Mouse (Mus musculus) ovary, adult 18-20 months (tissue): ENCODE results near the gene Tstd3.

ENCODE experiments used
- DNase-seq: peaks from one replicate; pipeline ENCODE4 v3.0.0; 2022; ENCODE audit warnings: low spot score, mixed read lengths

Gene Tstd3

DNA sequence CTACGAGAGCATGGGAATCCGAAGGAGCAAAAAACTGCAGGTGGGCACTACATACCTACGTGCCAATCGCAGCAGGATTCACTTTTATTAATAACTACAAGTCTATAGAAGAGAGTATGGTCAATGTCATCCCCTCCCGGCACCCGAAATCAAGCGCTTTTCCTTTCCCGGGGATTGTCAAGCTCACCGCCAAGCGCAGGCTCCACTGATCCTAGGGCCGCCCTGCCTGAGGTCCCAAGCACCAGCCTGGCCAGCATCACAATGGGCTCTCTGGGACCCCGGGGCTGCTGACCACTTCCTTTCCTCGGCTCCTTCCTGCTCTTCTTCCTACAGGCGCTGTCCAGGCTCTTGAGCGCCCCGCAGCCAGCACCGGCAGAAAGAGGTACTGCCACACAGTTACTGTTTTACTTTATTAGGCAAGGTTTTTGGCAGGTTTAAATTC lies at the start of gene Tstd3, which contains the start of gene Usp45:
Gene Tstd3 (minus strand): TSS at position 350 of the 442 bp plus-strand sequence.
Gene Usp45 (plus strand): TSS at position 294 of the 442 bp plus-strand sequence.
- DNase-seq = peak; percentile 45

DNA sequence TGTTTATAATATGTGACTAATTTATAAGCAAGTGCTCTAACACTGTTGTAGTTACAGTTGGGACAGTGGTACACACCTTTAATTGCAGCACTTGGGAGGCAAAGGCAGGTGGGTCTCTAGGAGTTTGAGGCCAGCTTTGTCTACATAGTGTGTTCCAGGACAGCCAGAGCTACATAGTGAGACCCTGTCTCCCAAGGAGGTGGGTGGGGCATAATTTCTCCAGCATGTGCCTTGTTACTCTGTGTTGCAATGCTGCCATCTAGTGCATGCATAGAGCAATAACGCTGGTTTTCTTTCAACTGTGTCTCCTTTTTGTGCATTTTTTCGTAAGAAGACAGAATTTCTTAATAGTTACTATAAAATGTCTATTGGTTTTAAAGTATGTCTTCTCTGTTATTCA lies 47.0 kb upstream of the Tstd3 start:
- DNase-seq = no peak

DNA sequence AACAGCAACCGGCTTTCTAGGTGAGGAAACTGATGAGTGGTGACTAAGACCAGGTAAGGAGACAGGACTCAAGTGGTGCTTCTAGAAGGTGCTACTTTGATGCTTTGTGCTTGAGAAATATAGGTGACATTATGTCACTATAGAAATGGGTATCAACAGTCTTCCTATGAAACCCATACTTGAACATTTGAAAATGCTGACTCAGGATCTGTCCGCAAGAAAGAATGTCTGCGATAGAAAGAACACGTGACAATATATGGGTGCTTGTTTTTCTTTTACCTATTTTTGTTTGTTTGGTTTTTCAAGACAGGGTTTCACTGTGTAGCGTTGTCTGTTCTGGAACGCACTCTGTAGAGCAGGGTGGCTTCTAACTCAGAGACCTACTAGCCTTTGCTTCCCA lies 45.6 kb upstream of the Tstd3 start:
- no peak for DNase-seq

DNA sequence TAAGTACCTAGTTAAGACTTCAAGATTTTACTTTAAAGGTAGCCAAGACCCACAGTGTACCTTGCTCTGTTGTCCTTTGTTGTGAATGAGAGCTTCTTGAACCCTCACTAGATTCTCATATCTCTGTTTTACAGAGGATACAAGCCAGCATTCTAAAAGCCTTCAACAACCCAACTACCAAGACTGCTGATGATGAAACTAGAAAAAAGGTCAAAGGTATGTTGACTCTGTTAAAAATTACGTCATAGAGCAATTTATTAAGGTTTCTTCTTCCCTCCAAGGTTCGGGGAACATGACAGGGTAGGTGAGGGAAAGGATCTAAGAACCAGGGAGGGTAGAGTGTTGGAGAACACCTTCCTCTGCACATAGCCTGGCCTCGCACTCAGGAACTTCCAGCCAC lies 43.6 kb upstream of the Tstd3 start:
- no peak for DNase-seq

DNA sequence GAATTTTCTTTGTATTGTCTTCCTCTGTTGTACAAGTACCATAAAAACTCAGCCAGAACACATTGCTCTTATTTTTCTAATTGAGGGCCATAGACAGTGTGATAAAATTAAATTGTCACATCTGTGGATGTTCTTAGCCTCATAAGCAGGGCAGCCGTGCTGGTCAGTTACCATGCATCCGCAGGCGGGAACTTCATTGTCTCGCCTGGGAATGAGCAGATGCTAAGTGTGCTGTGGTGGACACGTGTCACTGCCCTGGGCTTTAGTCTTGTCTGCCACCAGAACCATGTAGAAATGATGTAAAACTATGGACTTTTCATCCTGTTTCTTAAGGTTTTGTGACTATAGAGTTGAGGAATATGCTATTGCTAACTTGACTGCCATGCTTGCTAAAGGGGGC lies 40.2 kb upstream of the Tstd3 start:
- DNase-seq = no peak

DNA sequence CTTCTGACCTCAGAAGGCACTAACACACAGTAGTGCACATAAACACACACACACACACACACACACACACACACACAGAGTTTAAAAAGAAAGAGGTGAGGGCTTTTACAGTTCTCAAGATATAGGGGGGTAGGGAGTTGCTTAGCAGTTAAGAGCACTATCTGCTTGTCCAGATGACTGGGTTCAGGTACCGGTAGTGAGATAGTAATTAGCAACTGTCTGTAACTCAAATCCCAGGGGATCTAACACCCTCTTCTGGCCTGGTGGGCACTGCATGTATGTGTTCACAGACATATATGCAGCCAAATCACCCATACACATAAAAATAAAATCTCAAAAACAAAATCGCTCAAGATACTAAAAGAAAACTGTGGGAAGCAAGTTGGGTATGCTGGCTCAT lies 34.6 kb upstream of the Tstd3 start:
- no peak for DNase-seq

DNA sequence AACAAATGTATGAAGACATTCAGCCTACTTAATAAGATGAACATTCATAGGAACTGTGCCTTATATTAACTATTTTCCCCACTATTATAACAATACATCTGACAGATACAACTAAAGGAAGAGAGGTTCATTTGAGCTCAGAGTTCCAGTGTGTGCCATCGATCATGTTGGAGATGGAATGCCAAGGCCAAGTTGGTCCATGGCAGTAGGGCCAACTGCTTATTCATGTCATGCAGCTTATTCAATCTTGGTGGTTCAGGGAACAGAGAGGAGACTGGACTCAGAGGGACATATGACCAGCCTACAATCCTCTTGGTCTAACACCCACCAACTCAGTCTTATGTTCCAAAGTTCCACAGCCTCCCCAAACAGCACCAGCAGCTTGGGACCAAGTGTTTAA lies 34.0 kb upstream of the Tstd3 start:
- DNase-seq = no peak

DNA sequence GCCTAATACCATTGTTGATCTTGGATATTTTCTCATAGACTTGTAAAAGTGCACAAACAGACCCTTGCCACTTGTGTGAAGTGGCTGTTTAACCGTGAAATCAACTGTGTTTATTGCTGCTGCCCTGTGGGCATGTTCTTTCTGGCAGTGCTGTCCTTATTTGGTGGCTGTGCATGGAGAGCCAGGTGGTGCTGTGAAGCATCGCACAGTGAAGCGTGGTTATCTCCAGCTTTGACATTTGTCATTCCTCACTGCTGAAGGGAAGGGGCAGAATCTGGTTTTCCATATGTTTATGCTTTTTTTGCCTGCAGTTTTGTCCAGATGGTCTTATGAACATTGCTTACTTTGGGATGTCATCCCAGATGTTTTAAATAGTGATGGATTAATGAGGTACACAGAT lies 26.6 kb upstream of the Tstd3 start:
- no peak for DNase-seq

DNA sequence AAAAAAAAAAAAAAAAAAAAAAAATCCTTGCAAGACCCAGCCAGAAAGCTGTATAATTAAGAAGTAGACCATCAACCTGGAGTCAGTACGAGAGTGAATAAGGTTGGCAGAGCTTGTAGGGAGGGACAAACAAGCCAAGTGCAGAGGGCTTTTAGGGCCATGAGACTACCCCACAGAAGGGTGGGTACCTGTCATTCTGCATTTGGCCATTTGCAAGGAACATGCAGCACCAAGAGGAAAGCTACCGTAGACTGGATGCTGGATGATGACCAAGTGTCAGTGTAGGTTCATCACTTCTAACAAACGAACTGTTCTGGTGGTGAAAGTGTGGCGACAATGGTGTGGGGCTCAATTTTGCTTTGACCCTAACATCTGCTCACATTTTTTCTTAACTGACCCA lies 22.8 kb upstream of the Tstd3 start:
- DNase-seq = no peak

DNA sequence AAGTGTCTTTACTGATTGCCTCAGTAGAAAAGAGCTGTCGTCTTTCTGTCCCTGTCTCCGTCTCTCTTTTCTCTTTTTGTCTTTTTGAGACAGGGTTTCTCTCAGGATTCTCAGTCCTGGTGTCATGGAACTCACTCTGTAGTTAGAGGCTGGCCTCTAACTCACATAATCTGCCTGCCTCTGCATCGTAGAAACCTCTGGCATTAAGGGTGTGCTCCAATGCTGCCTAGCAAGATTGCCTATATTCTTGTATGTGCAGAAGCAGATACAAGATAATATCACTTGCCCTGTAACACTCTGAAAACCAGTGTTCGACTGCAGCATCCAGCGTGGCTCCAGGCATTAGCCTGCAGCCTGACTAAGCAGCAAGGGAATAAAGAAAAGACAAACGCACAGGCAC lies 21.9 kb upstream of the Tstd3 start:
- no peak for DNase-seq

DNA sequence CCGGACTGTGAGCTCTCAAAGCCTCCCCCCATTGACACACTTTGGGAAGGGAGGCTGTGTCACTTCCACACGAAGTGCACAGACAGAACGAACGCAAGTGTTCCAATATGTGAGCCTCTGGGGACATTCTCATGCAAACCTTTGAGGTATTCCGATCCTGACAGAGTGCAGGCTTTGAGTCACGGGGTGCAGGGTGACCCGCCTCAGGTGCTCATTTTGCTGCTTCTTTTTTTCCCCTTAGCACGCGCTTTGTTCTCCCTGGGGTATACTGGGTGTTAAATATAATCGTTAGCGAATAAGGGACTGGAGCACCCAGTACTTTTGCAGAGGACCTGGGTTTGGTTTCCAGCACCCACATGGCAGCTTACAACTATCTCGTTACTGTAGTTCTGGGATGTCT lies 19.3 kb upstream of the Tstd3 start:
- no peak for DNase-seq

DNA sequence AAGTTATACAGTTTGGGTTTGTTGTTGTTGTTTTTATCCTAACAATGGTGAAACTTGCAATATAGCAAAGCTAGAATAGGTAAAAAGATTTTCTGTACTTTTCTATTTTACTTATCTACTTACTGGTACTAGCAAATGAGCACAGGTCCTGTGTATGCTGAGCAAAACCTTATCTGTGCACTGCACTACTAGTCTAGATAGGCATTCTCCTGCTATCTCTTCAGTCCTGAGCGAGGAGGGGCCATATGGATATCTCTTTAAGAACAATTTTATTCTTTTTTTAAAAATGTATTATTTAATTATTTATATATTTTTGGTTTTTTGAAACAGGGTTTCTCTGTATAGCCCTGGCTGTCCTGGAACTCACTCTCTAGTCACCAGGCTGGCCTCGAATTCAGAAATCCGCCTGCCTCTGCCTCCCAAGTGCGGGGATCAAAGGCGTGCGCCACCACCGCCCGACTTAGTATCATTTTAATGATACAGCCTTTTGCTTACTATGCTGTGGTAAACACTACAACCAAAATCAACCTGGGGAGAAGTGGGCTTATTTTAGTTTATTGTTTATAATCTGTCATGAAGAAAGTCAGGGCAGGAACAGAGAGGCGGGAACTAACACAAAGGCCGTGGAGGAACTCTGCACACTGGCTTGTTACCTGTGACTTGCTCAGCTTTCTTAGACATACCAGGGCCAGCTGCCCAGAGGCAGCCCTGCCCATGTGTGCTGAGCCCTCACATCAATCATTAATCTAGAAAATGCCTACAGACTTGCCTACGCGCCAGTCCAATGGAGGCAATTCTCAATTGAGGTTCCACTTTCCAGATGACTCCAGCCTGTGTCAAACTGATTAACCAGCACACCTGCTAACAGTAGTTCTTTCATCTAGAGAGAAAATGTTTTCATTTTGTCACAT lies 14.1 kb upstream of the Tstd3 start:
- no peak for DNase-seq

DNA sequence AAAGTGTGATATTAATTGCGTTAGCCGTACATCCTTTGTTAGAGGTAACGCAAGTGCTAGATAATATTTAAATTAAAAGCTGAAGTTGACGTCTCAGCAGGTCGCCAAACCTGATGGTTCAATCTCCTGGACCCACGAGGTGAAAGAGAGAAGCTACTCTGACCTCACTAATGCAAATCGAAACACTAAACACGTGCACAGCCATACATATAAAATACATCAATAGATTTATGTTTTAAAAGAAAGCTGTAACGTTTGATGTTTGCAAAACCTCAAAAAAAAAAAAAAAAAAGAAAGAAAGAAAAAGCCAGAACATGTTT lies 9.9 kb upstream of the Tstd3 start:
- no peak for DNase-seq

DNA sequence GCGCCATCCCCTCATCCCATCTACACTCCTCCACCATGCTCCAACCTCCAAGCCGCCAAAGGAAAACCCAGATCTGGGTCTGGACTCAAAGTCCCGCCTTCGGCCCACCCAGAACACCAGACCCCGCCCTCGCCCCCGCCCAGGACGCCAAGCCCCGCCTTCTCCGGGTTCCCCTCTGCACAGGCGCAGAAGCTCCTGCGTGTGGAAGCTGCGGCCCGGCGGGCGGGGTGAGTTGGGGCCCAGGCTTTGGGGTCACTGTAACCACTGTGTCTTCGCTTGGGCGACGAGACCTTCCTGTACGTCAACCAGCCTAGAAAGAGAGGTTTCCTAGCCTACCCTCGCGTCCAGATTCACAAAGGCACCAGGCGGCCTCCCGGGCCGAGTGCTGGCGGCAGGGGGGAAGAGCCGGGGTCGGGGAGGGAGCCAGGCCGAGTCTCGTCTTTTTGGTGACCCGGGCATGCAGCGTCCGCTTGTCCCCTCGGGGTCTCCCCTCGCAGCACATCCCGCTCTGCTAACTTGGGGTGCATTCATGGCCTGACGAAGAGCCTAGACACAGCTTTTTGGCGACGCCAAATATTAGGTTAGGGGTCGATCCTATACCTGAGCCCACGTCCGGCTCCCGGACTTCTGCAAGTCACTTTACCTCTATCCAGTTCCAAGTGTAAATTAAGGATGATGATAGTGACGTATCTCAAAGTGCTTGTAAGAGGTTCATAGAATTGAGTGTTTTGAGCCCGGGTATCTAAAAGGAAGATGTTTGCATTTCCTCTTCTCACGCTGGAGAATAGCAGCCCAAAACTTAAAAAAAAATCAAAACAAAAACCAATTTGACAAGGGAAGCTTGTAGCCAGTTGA lies 9.3 kb upstream of the Tstd3 start:
- peak; percentile 85 for DNase-seq

DNA sequence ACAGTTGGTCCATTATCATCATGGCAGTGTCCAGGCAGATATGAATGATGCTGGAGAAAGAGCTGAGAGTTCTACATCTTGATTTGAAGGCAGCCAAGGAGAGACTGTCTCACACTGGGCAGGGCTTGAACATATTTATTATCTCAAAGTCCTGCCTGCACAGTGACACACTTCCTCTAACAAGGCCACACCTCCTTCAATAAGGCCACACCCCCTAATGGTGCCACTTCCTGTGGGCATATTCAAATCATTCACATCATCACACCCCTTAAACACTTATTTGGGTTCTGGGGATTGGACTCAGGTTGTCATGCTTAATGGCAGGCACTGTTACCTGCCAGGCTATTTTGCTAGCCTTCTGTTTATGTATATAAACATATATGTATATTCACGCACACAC lies 5.3 kb upstream of the Tstd3 start:
- DNase-seq = no peak

DNA sequence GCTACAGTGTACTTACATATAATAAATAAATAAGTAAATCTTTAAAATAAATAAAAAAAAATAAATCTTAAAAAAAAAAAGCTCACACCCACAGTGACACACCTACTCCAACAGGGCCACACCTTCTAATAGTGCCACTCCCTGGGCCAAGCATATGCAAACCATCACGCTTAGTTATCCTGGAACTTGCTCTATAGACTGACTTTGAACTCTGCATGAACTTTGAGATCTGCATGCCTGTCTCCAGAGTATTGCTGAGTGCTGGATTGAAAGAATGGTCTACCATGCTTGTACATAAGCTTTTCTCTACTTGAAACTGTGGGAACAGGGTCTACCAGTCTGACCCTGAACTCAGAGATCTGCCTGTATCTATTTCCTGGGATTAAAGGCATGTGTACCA lies 4.1 kb upstream of the Tstd3 start:
- no peak for DNase-seq

DNA sequence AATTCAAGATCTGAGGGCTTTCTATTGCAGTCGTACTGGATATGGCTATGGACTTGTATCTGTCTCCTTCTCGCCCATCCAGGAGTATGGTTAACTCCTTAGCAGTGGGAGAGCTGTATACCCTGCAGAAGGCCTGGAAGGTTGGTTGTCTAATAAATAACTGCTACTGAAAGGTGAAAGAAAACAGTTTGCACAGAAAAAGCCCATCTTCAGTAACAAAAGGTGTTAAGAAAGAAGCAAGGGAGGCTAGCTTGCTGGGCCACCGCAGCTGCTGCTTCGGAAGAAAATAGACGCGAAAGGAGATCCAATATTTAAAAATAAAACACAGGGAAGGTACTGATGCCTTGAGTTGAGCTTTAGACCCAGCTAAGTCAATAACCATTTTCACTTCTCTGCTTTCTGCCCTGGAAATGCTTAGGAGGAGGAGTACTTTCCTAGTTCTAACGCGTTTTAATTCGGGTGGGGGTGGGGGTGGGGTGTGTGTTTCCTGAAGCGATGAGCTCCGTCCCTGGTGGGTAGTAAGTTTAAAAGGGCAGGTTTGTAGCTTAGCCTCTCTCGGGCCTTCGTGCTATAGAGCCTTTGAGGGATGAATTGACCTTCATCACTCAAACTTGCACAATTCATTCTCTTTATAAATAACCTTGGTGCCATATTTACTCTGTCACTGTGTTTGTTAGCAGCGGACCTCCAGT lies 695 bp downstream of the Tstd3 start:
- no peak for DNase-seq

DNA sequence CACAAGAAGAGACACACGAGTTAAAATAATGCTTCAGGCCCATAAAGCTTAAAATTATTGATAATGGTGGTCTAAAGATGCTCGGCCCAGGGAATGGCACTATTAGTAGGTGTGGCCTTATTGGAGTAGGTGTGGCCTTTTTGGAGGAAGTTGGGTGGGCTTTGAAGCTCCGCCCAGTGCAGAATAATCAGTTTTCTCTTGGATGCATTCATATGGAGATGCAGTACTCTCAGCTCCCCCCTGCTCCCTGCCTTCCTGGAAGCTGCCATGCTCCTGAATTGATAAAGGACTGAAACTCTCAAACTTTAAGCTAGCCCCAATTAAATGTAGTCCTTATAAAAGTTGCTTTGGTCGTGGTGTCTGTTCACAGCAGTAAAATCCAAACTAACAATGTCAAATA lies 3.2 kb downstream of the Tstd3 start:
- no peak for DNase-seq

DNA sequence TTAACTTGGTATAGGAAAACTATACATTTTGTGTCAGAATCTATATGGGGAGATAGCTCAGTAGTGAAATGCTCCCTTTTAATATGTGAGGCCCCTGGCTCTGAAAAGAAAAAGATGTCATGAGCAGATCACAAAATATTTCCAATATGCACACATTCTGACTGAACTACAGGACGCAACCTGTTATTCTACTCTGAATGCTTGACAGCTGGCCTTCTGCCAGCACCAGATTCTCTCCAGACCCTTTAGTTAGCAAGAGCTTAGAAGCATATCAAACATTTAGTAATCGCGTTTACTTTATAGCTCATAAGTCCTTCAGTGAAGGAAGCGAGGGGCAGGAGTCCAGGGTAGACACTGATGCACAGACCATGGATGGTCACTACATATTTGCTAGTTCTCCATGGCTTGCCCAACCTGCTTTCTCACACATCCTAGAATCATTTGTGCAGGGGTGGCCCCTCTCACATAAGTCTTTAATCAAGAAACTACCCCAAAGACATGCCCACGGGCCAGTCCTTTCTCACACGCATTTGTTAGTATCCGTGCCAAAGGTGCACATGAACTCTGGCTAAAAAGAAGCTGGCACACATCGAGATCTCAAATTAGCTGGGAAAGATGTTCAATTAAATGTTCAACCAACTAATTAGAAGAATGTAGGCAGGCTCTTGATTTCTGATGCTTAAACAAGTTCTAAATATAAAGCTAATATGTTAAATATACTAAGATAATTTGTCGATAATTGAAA lies 5.4 kb downstream of the Tstd3 start:
- DNase-seq = no peak

DNA sequence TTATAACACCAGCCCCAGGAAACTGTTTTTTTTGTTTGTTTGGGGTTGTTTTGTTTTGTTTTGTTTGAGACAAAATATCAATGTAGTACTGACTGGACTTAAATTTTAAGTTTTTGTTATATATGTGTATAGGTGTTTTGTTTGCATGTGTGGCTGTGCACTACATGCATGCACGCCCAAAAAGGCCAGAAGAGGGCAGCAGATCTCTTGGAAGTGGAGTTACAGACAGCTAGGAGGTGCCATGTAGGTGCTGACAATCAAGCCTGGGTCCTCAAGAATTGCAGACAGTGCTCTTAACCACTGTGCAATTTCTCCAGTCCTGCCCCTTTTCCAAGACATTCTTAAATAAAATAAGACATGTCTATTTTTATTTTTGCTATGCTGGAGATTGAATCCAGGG lies 8.2 kb downstream of the Tstd3 start:
- no peak for DNase-seq

DNA sequence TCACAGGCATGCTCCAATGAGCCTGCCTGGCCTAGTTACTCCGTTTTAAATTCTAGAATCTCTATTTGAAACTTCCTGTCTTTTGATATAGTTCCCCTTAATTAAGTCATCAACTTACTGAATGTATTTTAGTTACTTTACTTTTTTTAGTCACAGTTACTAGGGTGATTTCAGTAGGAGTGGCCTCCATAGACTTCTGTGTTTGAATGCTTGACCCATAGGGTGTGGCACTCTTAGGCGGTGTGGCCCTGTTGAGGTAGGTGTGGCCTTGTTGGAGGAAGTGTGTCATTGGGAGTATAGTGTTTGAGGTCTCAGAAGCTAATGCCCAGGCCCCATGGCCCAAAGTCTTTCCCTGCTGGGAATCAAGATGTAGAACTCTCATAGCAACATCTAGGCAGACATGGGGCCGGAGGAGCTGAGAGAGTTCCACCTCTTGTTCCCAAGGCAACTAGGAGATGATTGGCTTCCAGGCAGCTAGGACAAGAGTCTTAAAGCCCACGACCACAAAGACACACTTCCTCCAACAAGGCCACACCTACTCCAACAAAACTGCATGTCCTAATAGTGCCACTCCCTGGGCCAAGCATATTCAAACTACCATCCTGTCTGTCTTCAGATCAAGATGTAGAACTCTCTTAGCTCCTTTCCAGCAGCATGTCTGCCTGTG lies 11.8 kb downstream of the Tstd3 start:
- no peak for DNase-seq
